Mouse (Mus musculus) adrenal gland, postnatal 25 days (tissue): ENCODE data around the gene Uncx. TPM values are rescaled to one million over a fixed set of nuclear protein-coding genes. Genes with fewer than 3 reads are reported as not detected.

Source experiments
- total RNA-seq: library from RNA; stranded (reverse); gene quantifications from 2 replicates; pipeline ENCODE4 v1.2.3, GENCODE M21; 2021

Uncx gene
- total RNA-seq, 1 experiment from 2014 or later = not detected

Other genes with a start within 250 kb of the Uncx start
- gene Adap1, start 217.9 kb upstream of the Uncx start, total RNA-seq = 2.4 and 4.3 TPM in 2 replicates
- gene Cox19, start 192.1 kb upstream of the Uncx start, total RNA-seq = 61.7 and 66.5 TPM in 2 replicates
- not detected in 2 replicates for gene Cyp2w1, start 190.9 kb upstream of the Uncx start, total RNA-seq
- gene Gpr146, start 165.8 kb upstream of the Uncx start, total RNA-seq = 13.1 and 16.0 TPM in 2 replicates
- 0.49 and 0.57 TPM in 2 replicates for gene C130050O18Rik, start 138.2 kb upstream of the Uncx start, total RNA-seq
- 3.5 and 4.8 TPM in 2 replicates for gene Gper1, start 120.3 kb upstream of the Uncx start, total RNA-seq
- 9.8 and 15.8 TPM in 2 replicates for gene 3110082I17Rik, start 83.0 kb upstream of the Uncx start, total RNA-seq
- gene Zfand2a, start 58.9 kb upstream of the Uncx start, total RNA-seq = 22.5 and 31.2 TPM in 2 replicates
- 12.8 and 13.1 TPM in 2 replicates for gene Micall2, start 192.8 kb downstream of the Uncx start, total RNA-seq
- 61.3 and 61.9 TPM in 2 replicates for gene Ints1, start 232.2 kb downstream of the Uncx start, total RNA-seq
- 29.6 and 30.6 TPM in 2 replicates for gene Mafk, start 248.0 kb downstream of the Uncx start, total RNA-seq